Mouse (Mus musculus): ENCODE data around the gene Lancl1. TPM values are rescaled to one million over a fixed set of nuclear protein-coding genes. Genes with fewer than 3 reads are reported as not detected.

Lancl1 gene
- polyA plus RNA-seq, 1 experiment from 2014 or later = 65.0 TPM

DNA sequence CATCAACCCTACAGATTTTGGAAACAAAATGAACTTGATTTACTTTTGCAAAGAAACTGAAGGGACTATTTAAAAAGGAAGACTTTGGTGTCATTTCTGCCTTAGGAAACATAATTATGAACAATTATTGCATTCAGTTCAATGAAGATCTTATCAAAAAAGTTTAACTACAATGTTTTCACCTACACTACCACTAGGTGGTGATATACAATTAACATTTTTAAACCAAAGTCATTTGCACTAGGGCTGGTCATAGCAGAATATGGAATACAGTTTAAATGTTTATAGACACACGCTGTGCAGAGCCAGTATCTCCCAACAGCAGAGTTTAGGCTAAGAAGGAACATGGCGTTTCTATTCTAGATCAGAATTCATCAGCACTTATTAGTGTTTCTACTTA, 24.5 kb downstream of the Lancl1 start:
- Histone ChIP-seq H3K27ac (replicated peaks) (no peak overlapping the region), H3K4me2 (no peak overlapping the region), H3K9me3 (no peaks in the 10 kb centered on the region), H3K36me3 (peaks cover 41% of the 10 kb centered on the region), H3K4me1 (0 out of 2 replicates have a peak, but pooled peaks cover 7% of the 10 kb centered on the region), H3K27me3 (replicated peaks) (no peaks in the 10 kb centered on the region), H3K4me3 (no peak overlapping the region), H3K9ac (no peak overlapping the region)
- no peak for ATAC-seq (ENCODE audit: extremely low read depth, insufficient number of reproducible peaks, low FRiP score, low TSS enrichment)
- 54% methylated on average over 2 of the region's 2 CpGs for WGBS

DNA sequence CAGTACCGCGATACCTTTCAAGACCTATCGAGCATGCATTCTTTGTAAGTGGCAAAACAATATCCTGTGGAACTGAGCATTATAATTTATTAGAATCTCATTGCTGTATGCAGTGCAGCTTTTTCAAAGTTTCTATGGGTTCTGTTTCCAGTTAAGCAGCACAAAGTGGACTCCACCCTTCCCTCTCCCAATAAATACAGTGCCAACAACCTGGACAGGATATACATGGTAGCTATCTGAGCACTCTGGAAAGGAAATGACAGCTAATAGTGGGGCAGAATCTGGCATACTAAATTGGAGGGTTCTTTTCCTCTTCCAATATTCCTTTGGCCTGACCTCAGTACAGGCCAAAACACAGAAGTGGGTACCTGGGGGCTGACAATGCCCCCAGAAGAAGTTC, 28.2 kb downstream of the Lancl1 start:
- Histone ChIP-seq H3K4me3 (no peak overlapping the region), H3K27ac (replicated peaks) (no peak overlapping the region), H3K27me3 (replicated peaks) (no peaks in the 10 kb centered on the region), H3K36me3 (peaks cover 46% of the 10 kb centered on the region), H3K9me3 (no peaks in the 10 kb centered on the region), H3K4me2 (no peak overlapping the region), H3K4me1 (peaks cover 17% of the 10 kb centered on the region), H3K9ac (no peak overlapping the region)
- 94% methylated on average over 3 of the region's 3 CpGs for WGBS
- ATAC-seq (ENCODE audit: extremely low read depth, insufficient number of reproducible peaks, low FRiP score, low TSS enrichment) = no peak

DNA sequence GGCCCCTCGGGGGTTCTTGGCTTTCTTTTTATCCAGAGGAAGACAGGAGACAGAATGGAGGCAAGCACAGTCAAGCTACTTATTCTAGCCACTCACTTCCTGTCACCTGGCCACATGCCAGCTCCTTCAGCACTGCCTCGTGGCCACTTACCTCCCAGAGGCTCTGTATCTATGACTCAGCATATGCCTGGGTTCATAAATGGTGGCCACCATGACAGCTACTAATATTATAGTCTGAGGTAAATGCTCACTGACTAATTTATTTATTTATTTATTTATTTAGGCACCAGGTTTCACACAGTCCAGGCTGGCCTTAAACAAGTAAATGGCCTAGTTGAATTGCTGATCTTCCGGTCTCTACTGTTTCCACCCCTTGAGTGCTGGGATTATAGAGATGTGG, 35.0 kb downstream of the Lancl1 start:
- Histone ChIP-seq H3K4me2 (no peak overlapping the region), H3K27ac (replicated peaks) (no peak overlapping the region), H3K36me3 (peaks cover 67% of the 10 kb centered on the region), H3K9me3 (no peaks in the 10 kb centered on the region), H3K27me3 (replicated peaks) (no peaks in the 10 kb centered on the region), H3K9ac (no peak overlapping the region), H3K4me3 (no peak overlapping the region), H3K4me1 (peaks cover 34% of the 10 kb centered on the region)
- 45% methylated on average over 3 of the region's 3 CpGs for WGBS
- no peak for ATAC-seq (ENCODE audit: extremely low read depth, insufficient number of reproducible peaks, low FRiP score, low TSS enrichment)

GRCm38 (mm10) chr1:67002226-67002625, 36.4 kb downstream of the Lancl1 start:
- Histone ChIP-seq H3K27ac (replicated peaks) (no peak overlapping the region), H3K36me3 (peaks cover 55% of the 10 kb centered on the region)
- WGBS = 48% methylated on average over 6 of the region's 6 CpGs

DNA sequence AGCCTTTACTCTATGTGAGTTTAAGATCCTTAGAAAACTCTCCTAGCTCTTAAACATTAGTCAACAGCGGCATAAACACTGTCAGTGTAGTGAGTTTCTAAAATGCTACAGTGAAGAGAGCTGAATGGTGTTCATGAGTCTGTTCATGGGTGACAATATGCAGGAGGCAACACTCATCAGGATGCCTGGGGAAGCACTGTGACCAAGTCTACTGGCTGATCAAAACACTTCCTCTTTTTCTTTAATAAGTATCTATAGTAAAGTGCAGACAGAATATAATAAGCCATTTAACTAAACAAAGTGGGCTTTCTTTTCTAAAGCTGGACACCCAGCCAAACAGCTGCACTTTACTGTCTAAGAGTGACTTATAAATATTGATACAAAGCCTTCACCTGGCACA, 37.3 kb downstream of the Lancl1 start:
- H3K4me1 ChIP-seq = peaks cover 30% of the 10 kb centered on the region
- H3K27me3 ChIP-seq (replicated peaks) = no peaks in the 10 kb centered on the region
- no peak for ATAC-seq (ENCODE audit: extremely low read depth, insufficient number of reproducible peaks, low FRiP score, low TSS enrichment)
- no peak overlapping the region for H3K9ac ChIP-seq
- WGBS = 78% methylated on average over 1 of the region's 1 CpGs
- H3K27ac ChIP-seq (replicated peaks) = no peak overlapping the region
- H3K4me2 ChIP-seq = no peak overlapping the region
- H3K4me3 ChIP-seq = no peak overlapping the region
- H3K36me3 ChIP-seq = peaks cover 46% of the 10 kb centered on the region
- H3K9me3 ChIP-seq = no peaks in the 10 kb centered on the region

More at GRCm38 (mm10) chr1:67002226-67002625, 36.4 kb downstream of the Lancl1 start:
- peaks cover 34% of the 10 kb centered on the region for H3K4me1 ChIP-seq
- no peaks in the 10 kb centered on the region for H3K27me3 ChIP-seq (replicated peaks)
- no peak overlapping the region for H3K9ac ChIP-seq
- H3K4me2 ChIP-seq = no peak overlapping the region
- ATAC-seq (ENCODE audit: extremely low read depth, insufficient number of reproducible peaks, low FRiP score, low TSS enrichment) = no peak
- H3K9me3 ChIP-seq = no peaks in the 10 kb centered on the region
- no peak overlapping the region for H3K4me3 ChIP-seq

GRCm38 (mm10) chr1:67000484-67000883, 38.2 kb downstream of the Lancl1 start:
- 78% methylated on average over 3 of the region's 3 CpGs for WGBS
- Histone ChIP-seq H3K27me3 (replicated peaks) (no peaks in the 10 kb centered on the region), H3K36me3 (peaks cover 38% of the 10 kb centered on the region), H3K27ac (replicated peaks) (no peak overlapping the region), H3K9ac (no peak overlapping the region), H3K4me2 (no peak overlapping the region), H3K4me3 (no peak overlapping the region), H3K4me1 (peaks cover 23% of the 10 kb centered on the region), H3K9me3 (no peaks in the 10 kb centered on the region)
- ATAC-seq (ENCODE audit: extremely low read depth, insufficient number of reproducible peaks, low FRiP score, low TSS enrichment) = no peak

DNA sequence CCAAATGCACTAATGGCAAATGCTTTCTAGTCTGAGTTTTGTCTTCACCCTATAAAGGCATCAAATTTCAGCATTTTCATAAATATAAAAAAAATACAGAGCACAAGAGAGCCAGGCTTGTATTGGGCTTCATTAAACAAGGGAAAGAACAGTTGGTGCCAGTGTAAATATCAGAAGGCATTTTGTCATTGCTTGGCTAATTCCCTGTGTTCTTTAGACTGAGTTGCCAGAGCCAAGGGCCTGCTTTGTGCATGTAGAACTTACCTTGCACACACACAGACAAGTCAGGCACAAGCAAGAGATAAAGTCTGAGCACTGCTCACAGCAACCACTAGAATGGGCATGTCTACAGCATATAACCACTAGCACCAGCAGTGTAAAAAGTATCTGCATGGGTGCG, 40.1 kb downstream of the Lancl1 start:
- H3K4me1 ChIP-seq = peaks cover 20% of the 10 kb centered on the region
- H3K4me2 ChIP-seq = no peak overlapping the region
- H3K9ac ChIP-seq = no peak overlapping the region
- no peak overlapping the region for H3K4me3 ChIP-seq
- ATAC-seq (ENCODE audit: extremely low read depth, insufficient number of reproducible peaks, low FRiP score, low TSS enrichment) = no peak
- 82% methylated on average over 1 of the region's 1 CpGs for WGBS
- no peaks in the 10 kb centered on the region for H3K27me3 ChIP-seq (replicated peaks)
- H3K9me3 ChIP-seq = no peaks in the 10 kb centered on the region
- peaks cover 19% of the 10 kb centered on the region for H3K36me3 ChIP-seq
- no peak overlapping the region for H3K27ac ChIP-seq (replicated peaks)

DNA sequence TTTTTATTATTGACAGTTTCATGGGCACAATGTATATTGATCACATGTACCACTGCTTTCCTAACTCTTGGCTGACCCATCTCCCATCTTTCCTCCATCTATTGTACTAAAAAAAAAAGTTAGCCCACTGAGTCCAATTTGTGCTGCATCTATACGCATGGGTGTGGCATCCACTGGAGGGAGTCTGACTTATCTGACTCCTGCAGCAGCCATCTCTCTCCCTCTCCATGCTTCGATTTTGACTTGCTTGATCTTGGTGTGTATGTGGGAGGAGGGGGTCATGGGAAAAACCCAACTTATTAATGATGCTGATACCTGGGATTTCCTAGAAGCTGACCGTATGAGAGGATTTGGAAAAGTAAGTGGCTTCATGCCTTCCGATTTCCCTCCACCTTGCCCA, 40.5 kb downstream of the Lancl1 start:
- no peak overlapping the region for H3K9ac ChIP-seq
- no peak for ATAC-seq (ENCODE audit: extremely low read depth, insufficient number of reproducible peaks, low FRiP score, low TSS enrichment)
- H3K27ac ChIP-seq (replicated peaks) = no peak overlapping the region
- no peaks in the 10 kb centered on the region for H3K27me3 ChIP-seq (replicated peaks)
- no peaks in the 10 kb centered on the region for H3K9me3 ChIP-seq
- no peak overlapping the region for H3K4me2 ChIP-seq
- no peak overlapping the region for H3K4me3 ChIP-seq
- H3K4me1 ChIP-seq = peaks cover 15% of the 10 kb centered on the region
- WGBS = 83% methylated on average over 4 of the region's 4 CpGs
- peaks cover 16% of the 10 kb centered on the region for H3K36me3 ChIP-seq

DNA sequence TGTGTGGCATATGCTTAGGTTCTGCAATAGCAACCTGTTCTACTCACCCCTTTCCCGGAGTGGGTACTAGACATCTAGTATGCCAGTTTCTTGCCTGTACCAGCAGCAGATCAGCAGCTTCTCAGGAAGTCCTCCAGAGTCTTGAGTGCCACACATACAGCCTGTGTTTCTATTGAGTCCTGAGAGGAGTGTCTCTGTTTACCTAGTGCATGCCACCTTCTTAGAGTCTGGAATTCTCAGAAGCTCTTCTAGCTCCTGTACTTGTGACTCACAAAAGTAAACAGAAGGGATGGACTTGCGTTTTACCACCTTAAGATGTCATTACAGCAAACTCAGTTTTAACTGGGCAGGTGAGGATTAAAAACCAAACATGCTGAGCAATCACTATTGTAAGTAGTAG, 41.9 kb downstream of the Lancl1 start:
- WGBS = 70% methylated on average over 2 of the region's 2 CpGs
- Histone ChIP-seq H3K9me3 (no peaks in the 10 kb centered on the region), H3K4me2 (no peak overlapping the region), H3K27ac (replicated peaks) (no peak overlapping the region), H3K36me3 (peaks cover 3% of the 10 kb centered on the region; the same call in 1 of the 2 replicates), H3K9ac (no peak overlapping the region), H3K4me1 (peaks cover 3% of the 10 kb centered on the region), H3K4me3 (no peak overlapping the region), H3K27me3 (replicated peaks) (no peaks in the 10 kb centered on the region)
- no peak for ATAC-seq (ENCODE audit: extremely low read depth, insufficient number of reproducible peaks, low FRiP score, low TSS enrichment)

GRCm38 (mm10) chr1:66992764-66993163, 45.9 kb downstream of the Lancl1 start:
- Histone ChIP-seq H3K4me2 (no peak overlapping the region), H3K4me3 (no peak overlapping the region), H3K27me3 (replicated peaks) (no peaks in the 10 kb centered on the region), H3K27ac (replicated peaks) (no peak overlapping the region), H3K36me3 (no peaks in the 10 kb centered on the region), H3K9me3 (no peaks in the 10 kb centered on the region), H3K4me1 (peaks cover 13% of the 10 kb centered on the region), H3K9ac (no peak overlapping the region)
- ATAC-seq (ENCODE audit: extremely low read depth, insufficient number of reproducible peaks, low FRiP score, low TSS enrichment) = no peak

- Histone ChIP-seq H3K27me3 (replicated peaks) (no peaks in the 10 kb centered on the region), H3K4me1 (peaks cover 33% of the 10 kb centered on the region), H3K36me3 (no peaks in the 10 kb centered on the region), H3K4me2 (peak overlapping the region; percentile 55), H3K4me3 (peak overlapping the region; percentile 24), H3K9ac (0 out of 2 replicates have a peak overlapping the region, but pooled peaks have one; percentile 33), H3K9me3 (no peaks in the 10 kb centered on the region), H3K27ac (replicated peaks) (peak overlapping the region; percentile 45)
- WGBS = 49% methylated on average over 18 of the region's 18 CpGs
- no peak for ATAC-seq (ENCODE audit: extremely low read depth, insufficient number of reproducible peaks, low FRiP score, low TSS enrichment)
Measured at GRCm38 (mm10) chr1:66987558-66988190, 51.0 kb downstream of the Lancl1 start.

- no peak overlapping the region for H3K27ac ChIP-seq (replicated peaks)
- WGBS = 49% methylated on average over 4 of the region's 4 CpGs
- no peaks in the 10 kb centered on the region for H3K36me3 ChIP-seq
- H3K4me2 ChIP-seq = no peak overlapping the region
- H3K27me3 ChIP-seq (replicated peaks) = no peaks in the 10 kb centered on the region
- no peak overlapping the region for H3K9ac ChIP-seq
- H3K4me1 ChIP-seq = peaks cover 30% of the 10 kb centered on the region
- ATAC-seq (ENCODE audit: extremely low read depth, insufficient number of reproducible peaks, low FRiP score, low TSS enrichment) = no peak
- no peaks in the 10 kb centered on the region for H3K9me3 ChIP-seq
- no peak overlapping the region for H3K4me3 ChIP-seq
Measured at GRCm38 (mm10) chr1:66985906-66986305, 52.8 kb downstream of the Lancl1 start.
